Mouse (Mus musculus): ENCODE data around the gene Mrpl48. TPM values are rescaled to one million over a fixed set of nuclear protein-coding genes. Genes with fewer than 3 reads are reported as not detected.
A peak's percentile ranks its signal among the peaks of the same experiment; 100 is the strongest.

The Mrpl48 gene
- polyA plus RNA-seq, 1 experiment = 27.5 TPM

GRCm38 (mm10) chr7:100649095-100649494 lies 41.0 kb upstream of the Mrpl48 start:
- Histone ChIP-seq H3K36me3 (ENCODE audit: control insufficient read depth, insufficient read depth, low read length) (no peaks in the 10 kb centered on the region), H3K4me1 (ENCODE audit: control insufficient read depth, insufficient read depth, low read length) (no peaks in the 10 kb centered on the region), H3K27me3 (replicated peaks; ENCODE audit: control insufficient read depth, insufficient read depth, low read length) (no peaks in the 10 kb centered on the region), H3K27ac (ENCODE audit: insufficient read depth, low read depth, low read length) (no peak overlapping the region), H3K4me3 (ENCODE audit: insufficient read depth, low read depth, low read length) (no peak overlapping the region)
- DNase-seq = no peak
- TF ChIP-seq POLR2A (IDR thresholded peaks at IDR 0.05; ENCODE audit: low read depth, low read length) = no peak
- WGBS = 63% methylated on average over 4 of the region's 4 CpGs

- 26% methylated on average over 3 of the region's 3 CpGs for WGBS
- TF ChIP-seq POLR2A (IDR thresholded peaks at IDR 0.05; ENCODE audit: low read depth, low read length) (no peak), CTCF (conservative IDR thresholded peaks at IDR 0.05; ENCODE audit: insufficient read depth, insufficient read length, low read depth, low read length) (peak; percentile 61)
- no peaks in the 10 kb centered on the region for H3K4me1 ChIP-seq (ENCODE audit: control insufficient read depth, insufficient read depth, low read length)
Observed at GRCm38 (mm10) chr7:100645147-100645546, 37.0 kb upstream of the Mrpl48 start.

GRCm38 (mm10) chr7:100642413-100642812 lies 34.3 kb upstream of the Mrpl48 start:
- H3K27ac ChIP-seq (ENCODE audit: insufficient read depth, low read depth, low read length) = no peak overlapping the region
- DNase-seq = no peak
- peaks cover 6% of the 10 kb centered on the region for H3K36me3 ChIP-seq (ENCODE audit: control insufficient read depth, insufficient read depth, low read length)
- H3K4me1 ChIP-seq (ENCODE audit: control insufficient read depth, insufficient read depth, low read length) = no peaks in the 10 kb centered on the region
- H3K4me3 ChIP-seq (ENCODE audit: insufficient read depth, low read depth, low read length) = no peak overlapping the region
- H3K27me3 ChIP-seq (replicated peaks; ENCODE audit: control insufficient read depth, insufficient read depth, low read length) = no peaks in the 10 kb centered on the region
- 84% methylated on average over 4 of the region's 4 CpGs for WGBS
- no peak for TF ChIP-seq CTCF (conservative IDR thresholded peaks at IDR 0.05; ENCODE audit: insufficient read depth, insufficient read length, low read depth, low read length)
- TF ChIP-seq POLR2A (IDR thresholded peaks at IDR 0.05; ENCODE audit: low read depth, low read length) = no peak

More at GRCm38 (mm10) chr7:100645147-100645546, 37.0 kb upstream of the Mrpl48 start:
- Histone ChIP-seq H3K36me3 (ENCODE audit: control insufficient read depth, insufficient read depth, low read length) (peaks cover 3% of the 10 kb centered on the region; the same call in 1 of the 2 replicates), H3K27ac (ENCODE audit: insufficient read depth, low read depth, low read length) (no peak overlapping the region), H3K4me3 (ENCODE audit: insufficient read depth, low read depth, low read length) (no peak overlapping the region), H3K27me3 (replicated peaks; ENCODE audit: control insufficient read depth, insufficient read depth, low read length) (no peaks in the 10 kb centered on the region)
- DNase-seq = peak; percentile 58

- Histone ChIP-seq H3K4me1 (ENCODE audit: control insufficient read depth, insufficient read depth, low read length) (no peaks in the 10 kb centered on the region), H3K4me3 (ENCODE audit: insufficient read depth, low read depth, low read length) (no peak overlapping the region), H3K27me3 (replicated peaks; ENCODE audit: control insufficient read depth, insufficient read depth, low read length) (no peaks in the 10 kb centered on the region), H3K27ac (ENCODE audit: insufficient read depth, low read depth, low read length) (no peak overlapping the region), H3K36me3 (ENCODE audit: control insufficient read depth, insufficient read depth, low read length) (peaks cover 6% of the 10 kb centered on the region)
- 0% methylated on average over 1 of the region's 1 CpGs for WGBS
- TF ChIP-seq CTCF (conservative IDR thresholded peaks at IDR 0.05; ENCODE audit: insufficient read depth, insufficient read length, low read depth, low read length) (peak; percentile 56), POLR2A (IDR thresholded peaks at IDR 0.05; ENCODE audit: low read depth, low read length) (no peak)
- DNase-seq = peak; percentile 41
Observed at GRCm38 (mm10) chr7:100637657-100638056, 29.6 kb upstream of the Mrpl48 start.

- 33% methylated on average over 3 of the region's 3 CpGs for WGBS
Observed at GRCm38 (mm10) chr7:100624538-100624937, 16.4 kb upstream of the Mrpl48 start.

GRCm38 (mm10) chr7:100622277-100622676 lies 14.2 kb upstream of the Mrpl48 start:
- no peaks in the 10 kb centered on the region for H3K36me3 ChIP-seq (ENCODE audit: control insufficient read depth, insufficient read depth, low read length)
- WGBS = 74% methylated on average over 2 of the region's 2 CpGs
- TF ChIP-seq POLR2A (IDR thresholded peaks at IDR 0.05; ENCODE audit: low read depth, low read length) = no peak
- TF ChIP-seq CTCF (conservative IDR thresholded peaks at IDR 0.05; ENCODE audit: insufficient read depth, insufficient read length, low read depth, low read length) = 0 out of 2 replicates have a peak, but pooled peaks have one; percentile 19
- H3K27ac ChIP-seq (ENCODE audit: insufficient read depth, low read depth, low read length) = no peak overlapping the region
- peaks cover 6% of the 10 kb centered on the region; the same call in 1 of the 2 replicates for H3K4me1 ChIP-seq (ENCODE audit: control insufficient read depth, insufficient read depth, low read length)
- DNase-seq = no peak
- H3K4me3 ChIP-seq (ENCODE audit: insufficient read depth, low read depth, low read length) = no peak overlapping the region
- H3K27me3 ChIP-seq (replicated peaks; ENCODE audit: control insufficient read depth, insufficient read depth, low read length) = no peaks in the 10 kb centered on the region

More at GRCm38 (mm10) chr7:100624538-100624937, 16.4 kb upstream of the Mrpl48 start:
- peaks cover 4% of the 10 kb centered on the region; the same call in 1 of the 2 replicates for H3K4me1 ChIP-seq (ENCODE audit: control insufficient read depth, insufficient read depth, low read length)
- peak overlapping the region; percentile 66; the same call in 1 of the 2 replicates for H3K27ac ChIP-seq (ENCODE audit: insufficient read depth, low read depth, low read length)
- TF ChIP-seq POLR2A (IDR thresholded peaks at IDR 0.05; ENCODE audit: low read depth, low read length) (no peak), CTCF (conservative IDR thresholded peaks at IDR 0.05; ENCODE audit: insufficient read depth, insufficient read length, low read depth, low read length) (no peak)
- DNase-seq = peak; percentile 94
- no peaks in the 10 kb centered on the region for H3K27me3 ChIP-seq (replicated peaks; ENCODE audit: control insufficient read depth, insufficient read depth, low read length)
- no peak overlapping the region for H3K4me3 ChIP-seq (ENCODE audit: insufficient read depth, low read depth, low read length)
- no peaks in the 10 kb centered on the region for H3K36me3 ChIP-seq (ENCODE audit: control insufficient read depth, insufficient read depth, low read length)

- no peaks in the 10 kb centered on the region for H3K27me3 ChIP-seq (replicated peaks; ENCODE audit: control insufficient read depth, insufficient read depth, low read length)
- H3K36me3 ChIP-seq (ENCODE audit: control insufficient read depth, insufficient read depth, low read length) = no peaks in the 10 kb centered on the region
- no peak overlapping the region for H3K27ac ChIP-seq (ENCODE audit: insufficient read depth, low read depth, low read length)
- 90% methylated on average over 4 of the region's 4 CpGs for WGBS
- peaks cover 10% of the 10 kb centered on the region; the same call in 1 of the 2 replicates for H3K4me1 ChIP-seq (ENCODE audit: control insufficient read depth, insufficient read depth, low read length)
- H3K4me3 ChIP-seq (ENCODE audit: insufficient read depth, low read depth, low read length) = no peak overlapping the region
- DNase-seq = no peak
- TF ChIP-seq POLR2A (IDR thresholded peaks at IDR 0.05; ENCODE audit: low read depth, low read length) (no peak), CTCF (conservative IDR thresholded peaks at IDR 0.05; ENCODE audit: insufficient read depth, insufficient read length, low read depth, low read length) (no peak)
Observed at GRCm38 (mm10) chr7:100616121-100616857, 8.2 kb upstream of the Mrpl48 start.

Measured in kidney, adult 2 months (tissue).